Mouse (Mus musculus) myocyte (in vitro differentiated cells): ENCODE measurements around the gene Lrrc4c.

ENCODE experiments used
- CEBPB ChIP-seq: IDR thresholded peaks from 2 replicates; pipeline ENCODE4 v1.6.1; 2011; ENCODE audit warnings: mild to moderate bottlenecking, moderate library complexity; ENCODE audit not compliant: poor library complexity, insufficient read depth, severe bottlenecking
- POLR2A ChIP-seq: IDR thresholded peaks from one replicate; pipeline ENCODE4 v1.6.1; 2011; ENCODE audit warnings: low read depth, mild to moderate bottlenecking, control low read depth, moderate library complexity; ENCODE audit not compliant: insufficient read length
- REST ChIP-seq: IDR thresholded peaks from one replicate; pipeline ENCODE4 v1.6.1; 2011; ENCODE audit warnings: mild to moderate bottlenecking, control low read depth, moderate library complexity; ENCODE audit not compliant: insufficient read depth, insufficient read length
- SRF ChIP-seq: IDR thresholded peaks from one replicate; pipeline ENCODE4 v1.6.1; 2011; ENCODE audit warnings: low read depth; ENCODE audit not compliant: control insufficient read depth, insufficient read length
- TCF12 ChIP-seq: IDR thresholded peaks from one replicate; pipeline ENCODE4 v1.6.1; 2011; ENCODE audit warnings: mild to moderate bottlenecking, control low read depth; ENCODE audit not compliant: poor library complexity, insufficient read depth, severe bottlenecking
- TCF3 ChIP-seq: IDR thresholded peaks from one replicate; pipeline ENCODE4 v1.6.1; 2011; ENCODE audit warnings: low read depth, control low read depth; ENCODE audit not compliant: insufficient read length
- USF1 ChIP-seq: IDR thresholded peaks from one replicate; pipeline ENCODE4 v1.6.1; 2011; ENCODE audit warnings: low read depth, mild to moderate bottlenecking, control low read depth, moderate library complexity

DNA sequence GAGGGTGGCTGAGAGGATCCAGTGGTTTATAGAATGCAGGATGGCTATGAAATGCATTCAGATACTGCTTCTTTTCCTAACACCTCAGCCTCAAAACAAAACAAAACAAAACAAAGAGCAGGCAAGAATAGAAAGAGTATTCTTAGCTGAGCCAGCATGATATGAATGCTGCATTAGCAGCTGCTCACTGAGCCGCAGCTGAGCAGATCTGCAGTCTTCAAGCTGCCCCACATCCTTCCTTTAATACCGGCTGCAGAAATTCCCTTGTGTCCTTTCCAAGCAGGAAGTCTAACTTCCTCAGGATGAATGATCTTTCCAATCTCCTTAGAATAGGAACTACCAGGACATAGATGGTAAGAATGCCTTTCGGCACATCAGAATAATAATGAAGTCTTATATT, 16.7 kb downstream of the Lrrc4c start:
- TF ChIP-seq POLR2A (no peak), USF1 (no peak), REST (no peak), TCF12 (no peak), TCF3 (no peak), SRF (no peak), CEBPB (no peak)
